Mouse (Mus musculus): ENCODE data around the gene Cdr2l. TPM values are rescaled to one million over a fixed set of nuclear protein-coding genes. Genes with fewer than 3 reads are reported as not detected.
A peak's percentile ranks its signal among the peaks of the same experiment; 100 is the strongest.

Cdr2l gene
- polyA plus RNA-seq, 1 experiment from 2014 or later = 24.1 TPM

GRCm38 (mm10) chr11:115419531-115420237, 38.0 kb downstream of the Cdr2l start, which contains the start of the genes Atp5h and Kctd2:
Atp5h (minus strand) TSS chr11:115419962.
Kctd2 (plus strand) TSS chr11:115420128.
- Histone ChIP-seq H3K9me3 (no peaks in the 10 kb centered on the region), H3K27ac (replicated peaks) (peak within 1 kb of the TSS; percentile 88), H3K4me1 (replicated peaks) (peaks cover 34% of the 10 kb centered on the region), H3K4me2 (peak within 1 kb of the TSS; percentile 93), H3K27me3 (no peaks in the 10 kb centered on the region), H3K36me3 (peaks cover 55% of the 10 kb centered on the region), H3K4me3 (peak within 1 kb of the TSS; percentile 92), H3K9ac (peak within 1 kb of the TSS; percentile 96)
- under 1% methylated on average over 56 of the region's 56 CpGs for WGBS
- peak; percentile 98 for ATAC-seq (ENCODE audit: low read depth)

DNA sequence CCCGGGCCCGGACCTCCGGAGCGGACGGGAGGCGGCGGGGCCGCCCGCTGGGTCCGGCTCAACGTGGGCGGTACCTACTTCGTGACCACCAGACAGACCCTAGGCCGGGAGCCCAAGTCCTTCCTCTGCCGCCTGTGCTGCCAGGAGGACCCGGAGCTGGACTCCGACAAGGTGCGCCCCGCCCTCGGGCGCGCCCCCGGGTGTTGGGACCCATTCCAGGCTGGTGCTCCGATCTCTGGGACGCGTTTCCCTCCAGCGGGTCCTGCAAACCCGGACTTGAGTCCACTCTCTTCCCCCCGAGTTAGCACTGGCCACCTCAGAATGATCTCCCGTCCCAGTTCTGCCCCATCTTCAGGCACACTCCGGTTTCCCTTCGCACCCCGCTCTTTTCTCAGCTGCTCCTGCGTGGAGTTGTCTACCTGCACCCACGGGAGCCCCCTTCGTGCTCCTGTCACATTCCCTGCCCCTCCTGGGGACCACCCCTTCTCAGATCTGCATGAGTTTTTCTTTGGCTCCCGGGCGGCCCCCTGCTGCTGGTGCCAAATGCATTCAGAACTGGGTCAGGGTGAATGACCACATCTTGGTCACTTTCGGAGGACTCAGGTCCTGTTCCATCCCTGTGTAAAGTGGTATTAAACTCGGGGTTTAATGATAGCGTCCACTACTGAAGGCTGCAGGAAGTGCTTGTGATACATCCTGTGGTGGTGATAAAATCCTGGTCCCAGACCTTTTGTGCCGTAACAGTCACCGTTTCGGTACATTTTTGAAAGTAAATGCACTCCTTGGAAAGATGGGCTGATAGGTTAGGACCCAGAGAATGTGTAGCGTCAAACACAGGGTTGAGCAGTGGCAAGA, 38.8 kb downstream of the Cdr2l start:
- peaks cover 55% of the 10 kb centered on the region for H3K36me3 ChIP-seq
- H3K9ac ChIP-seq = peak overlapping the region; percentile 96
- no peaks in the 10 kb centered on the region for H3K9me3 ChIP-seq
- H3K4me3 ChIP-seq = peak overlapping the region; percentile 92
- peak; percentile 76 for ATAC-seq (ENCODE audit: low read depth)
- H3K4me2 ChIP-seq = peak overlapping the region; percentile 93
- peaks cover 40% of the 10 kb centered on the region for H3K4me1 ChIP-seq (replicated peaks)
- no peaks in the 10 kb centered on the region for H3K27me3 ChIP-seq
- 2% methylated on average over 36 of the region's 45 CpGs for WGBS
- H3K27ac ChIP-seq (replicated peaks) = peak overlapping the region; percentile 88

DNA sequence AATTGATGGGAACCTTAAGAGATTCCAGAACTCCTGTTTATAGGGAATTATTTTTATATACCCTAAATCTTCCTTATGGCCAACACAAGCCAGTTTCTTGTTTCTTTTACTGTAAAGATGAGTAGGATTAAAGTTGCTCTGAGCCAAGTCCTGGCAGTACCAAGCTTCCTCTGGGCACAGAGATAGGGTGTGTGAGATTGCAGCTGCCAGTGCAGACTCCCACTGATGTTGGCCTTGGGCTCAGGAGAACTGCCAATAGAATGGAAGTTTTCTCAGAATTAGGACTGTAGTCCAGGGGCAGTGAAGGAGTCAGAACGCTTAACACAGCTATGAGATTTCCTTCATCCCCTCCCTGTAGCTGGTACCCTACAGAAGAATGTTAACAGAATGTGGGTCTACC, 39.6 kb downstream of the Cdr2l start:
- Histone ChIP-seq H3K27ac (replicated peaks) (no peak overlapping the region), H3K4me2 (peak overlapping the region; percentile 93), H3K4me1 (replicated peaks) (peaks cover 40% of the 10 kb centered on the region), H3K9ac (peak overlapping the region; percentile 96), H3K4me3 (peak overlapping the region; percentile 92), H3K9me3 (no peaks in the 10 kb centered on the region), H3K27me3 (no peaks in the 10 kb centered on the region), H3K36me3 (peaks cover 55% of the 10 kb centered on the region)
- WGBS = 79% methylated on average over 1 of the region's 1 CpGs
- ATAC-seq (ENCODE audit: low read depth) = no peak

DNA sequence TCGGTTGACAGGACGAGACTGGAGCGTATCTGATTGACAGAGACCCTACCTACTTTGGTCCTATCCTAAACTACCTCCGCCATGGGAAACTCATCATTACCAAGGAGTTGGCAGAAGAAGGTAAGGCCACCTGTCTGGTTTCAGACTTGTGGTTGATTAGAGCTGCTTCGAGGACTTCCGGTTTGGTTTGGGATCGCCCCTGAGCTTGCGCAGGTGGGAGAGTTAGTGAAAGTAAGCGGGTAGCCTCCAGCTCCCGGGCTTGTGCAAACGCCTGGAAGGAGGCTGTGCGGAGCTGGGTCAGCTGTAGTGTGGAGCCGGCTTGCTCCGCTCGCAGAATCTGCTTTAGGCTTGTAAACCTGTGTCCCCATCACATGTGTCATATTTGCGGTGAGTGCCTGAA, 40.3 kb downstream of the Cdr2l start:
- Histone ChIP-seq H3K27ac (replicated peaks) (no peak overlapping the region), H3K4me3 (no peak overlapping the region), H3K27me3 (no peaks in the 10 kb centered on the region), H3K9ac (peak overlapping the region; percentile 45), H3K36me3 (peaks cover 55% of the 10 kb centered on the region), H3K4me2 (no peak overlapping the region; the same call in 1 of the 2 replicates), H3K9me3 (no peaks in the 10 kb centered on the region), H3K4me1 (replicated peaks) (peaks cover 40% of the 10 kb centered on the region)
- ATAC-seq (ENCODE audit: low read depth) = no peak
- WGBS = 92% methylated on average over 16 of the region's 16 CpGs

- ATAC-seq (ENCODE audit: low read depth) = no peak
- WGBS = 88% methylated on average over 3 of the region's 3 CpGs
- Histone ChIP-seq H3K36me3 (peaks cover 55% of the 10 kb centered on the region), H3K4me2 (no peak overlapping the region), H3K4me1 (replicated peaks) (peaks cover 47% of the 10 kb centered on the region), H3K27ac (replicated peaks) (no peak overlapping the region), H3K9me3 (no peaks in the 10 kb centered on the region), H3K9ac (no peak overlapping the region), H3K4me3 (no peak overlapping the region), H3K27me3 (no peaks in the 10 kb centered on the region)
These were observed 41.4 kb downstream of the Cdr2l start for GRCm38 (mm10) chr11:115423091-115423490.

GRCm38 (mm10) chr11:115424666-115425065, 43.0 kb downstream of the Cdr2l start:
- H3K27ac ChIP-seq (replicated peaks) = no peak overlapping the region
- 86% methylated on average over 7 of the region's 7 CpGs for WGBS
- ATAC-seq (ENCODE audit: low read depth) = no peak
- no peak overlapping the region for H3K4me2 ChIP-seq
- H3K36me3 ChIP-seq = peaks cover 67% of the 10 kb centered on the region
- H3K27me3 ChIP-seq = no peaks in the 10 kb centered on the region
- H3K4me1 ChIP-seq (replicated peaks) = peaks cover 34% of the 10 kb centered on the region
- H3K9ac ChIP-seq = no peak overlapping the region
- H3K9me3 ChIP-seq = no peaks in the 10 kb centered on the region
- H3K4me3 ChIP-seq = no peak overlapping the region

- no peak overlapping the region for H3K4me2 ChIP-seq
- 0 out of 2 replicates have a peak overlapping the region, but pooled peaks have one; percentile 32 for H3K9ac ChIP-seq
- no peaks in the 10 kb centered on the region for H3K27me3 ChIP-seq
- H3K4me1 ChIP-seq (replicated peaks) = peaks cover 32% of the 10 kb centered on the region
- no peaks in the 10 kb centered on the region for H3K9me3 ChIP-seq
- no peak for ATAC-seq (ENCODE audit: low read depth)
- H3K36me3 ChIP-seq = peaks cover 77% of the 10 kb centered on the region
- H3K27ac ChIP-seq (replicated peaks) = no peak overlapping the region
- WGBS = 82% methylated on average over 6 of the region's 6 CpGs
- no peak overlapping the region for H3K4me3 ChIP-seq
These were observed 44.0 kb downstream of the Cdr2l start for GRCm38 (mm10) chr11:115425671-115426070.

- Histone ChIP-seq H3K27ac (replicated peaks) (peak overlapping the region; percentile 11; the same call in 1 of the 2 replicates), H3K36me3 (peaks cover 89% of the 10 kb centered on the region), H3K4me2 (peak overlapping the region; percentile 31), H3K9ac (peak overlapping the region; percentile 13; the same call in 1 of the 2 replicates), H3K4me1 (replicated peaks) (peaks cover 17% of the 10 kb centered on the region; the same call in 1 of the 2 replicates), H3K4me3 (no peak overlapping the region; the same call in 1 of the 2 replicates), H3K9me3 (no peaks in the 10 kb centered on the region), H3K27me3 (no peaks in the 10 kb centered on the region)
- ATAC-seq (ENCODE audit: low read depth) = peak; percentile 77
- 35% methylated on average over 20 of the region's 20 CpGs for WGBS
These were observed 46.0 kb downstream of the Cdr2l start for GRCm38 (mm10) chr11:115427482-115428331.

- Histone ChIP-seq H3K27ac (replicated peaks) (no peak overlapping the region), H3K27me3 (no peaks in the 10 kb centered on the region), H3K9ac (no peak overlapping the region), H3K9me3 (no peaks in the 10 kb centered on the region), H3K4me3 (no peak overlapping the region), H3K4me1 (replicated peaks) (peaks cover 17% of the 10 kb centered on the region; the same call in 1 of the 2 replicates), H3K36me3 (peaks cover 81% of the 10 kb centered on the region), H3K4me2 (no peak overlapping the region)
- 94% methylated on average over 7 of the region's 7 CpGs for WGBS
- ATAC-seq (ENCODE audit: low read depth) = no peak
These were observed 47.6 kb downstream of the Cdr2l start for GRCm38 (mm10) chr11:115429307-115429706.

GRCm38 (mm10) chr11:115430561-115430960, 48.8 kb downstream of the Cdr2l start:
- WGBS = 92% methylated on average over 6 of the region's 6 CpGs
- ATAC-seq (ENCODE audit: low read depth) = no peak
- Histone ChIP-seq H3K9me3 (no peaks in the 10 kb centered on the region), H3K4me1 (replicated peaks) (peaks cover 18% of the 10 kb centered on the region), H3K27ac (replicated peaks) (no peak overlapping the region), H3K4me3 (no peak overlapping the region), H3K36me3 (peaks cover 69% of the 10 kb centered on the region), H3K9ac (no peak overlapping the region), H3K4me2 (no peak overlapping the region), H3K27me3 (peaks cover 8% of the 10 kb centered on the region; the same call in 1 of the 2 replicates)

- ATAC-seq (ENCODE audit: low read depth) = no peak
- Histone ChIP-seq H3K4me2 (no peak overlapping the region), H3K9ac (no peak overlapping the region), H3K9me3 (no peaks in the 10 kb centered on the region), H3K4me3 (no peak overlapping the region), H3K27ac (replicated peaks) (no peak overlapping the region), H3K27me3 (peaks cover 11% of the 10 kb centered on the region), H3K36me3 (peaks cover 47% of the 10 kb centered on the region), H3K4me1 (replicated peaks) (peaks cover 21% of the 10 kb centered on the region)
- 86% methylated on average over 4 of the region's 4 CpGs for WGBS
These were observed 51.1 kb downstream of the Cdr2l start for GRCm38 (mm10) chr11:115432814-115433213.
